Mouse (Mus musculus) cerebellum, postnatal 36 days (tissue): ENCODE data around the gene Myo7a.

Experiments
- DNase-seq, 2 experiments: peaks; one replicate each; pipeline ENCODE4 v3.0.0; 2021 to 2022; ENCODE audit warnings: mixed read lengths in 2 of 2

Gene Myo7a

DNA sequence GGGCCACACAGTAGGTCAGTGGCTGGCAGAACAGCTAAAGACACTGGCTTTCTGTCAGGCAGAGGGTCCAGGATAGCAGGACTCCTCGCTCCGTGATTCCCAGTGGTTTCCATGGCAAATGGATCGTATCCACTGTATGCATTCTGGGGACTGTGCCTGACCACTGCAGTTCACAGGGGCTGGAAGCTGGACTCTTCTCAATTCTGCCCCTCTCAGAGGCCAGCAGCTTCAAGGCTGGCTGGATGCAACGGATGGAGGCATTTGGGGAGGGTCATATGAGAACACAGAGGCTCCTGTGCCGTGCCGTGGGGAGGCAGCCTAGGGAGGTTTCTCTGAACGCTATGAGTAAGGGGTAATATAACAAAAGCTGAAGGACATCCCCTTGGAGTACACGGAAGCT, 22.9 kb upstream of the Myo7a start:
- no peak for DNase-seq

DNA sequence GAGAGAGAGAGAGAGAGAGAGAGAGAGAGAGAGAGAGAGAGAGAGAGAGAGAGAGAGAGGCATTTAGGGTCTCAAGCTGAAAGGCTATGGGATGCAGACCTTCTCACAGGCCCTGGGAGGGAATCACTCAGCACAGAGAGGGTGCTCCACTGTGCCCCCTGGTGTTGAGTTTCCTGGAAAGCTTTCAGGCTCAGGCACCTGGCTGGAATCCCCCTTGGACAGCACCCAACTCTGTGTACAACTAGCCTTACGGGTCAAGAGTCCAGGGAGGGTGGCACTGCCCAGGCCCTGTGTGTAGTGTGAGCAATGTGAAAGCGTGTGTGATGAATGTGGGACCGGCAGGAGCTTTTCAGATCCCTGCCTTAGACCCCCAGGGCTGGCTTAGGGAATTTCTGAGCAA, 21.9 kb upstream of the Myo7a start:
- no peak for DNase-seq

DNA sequence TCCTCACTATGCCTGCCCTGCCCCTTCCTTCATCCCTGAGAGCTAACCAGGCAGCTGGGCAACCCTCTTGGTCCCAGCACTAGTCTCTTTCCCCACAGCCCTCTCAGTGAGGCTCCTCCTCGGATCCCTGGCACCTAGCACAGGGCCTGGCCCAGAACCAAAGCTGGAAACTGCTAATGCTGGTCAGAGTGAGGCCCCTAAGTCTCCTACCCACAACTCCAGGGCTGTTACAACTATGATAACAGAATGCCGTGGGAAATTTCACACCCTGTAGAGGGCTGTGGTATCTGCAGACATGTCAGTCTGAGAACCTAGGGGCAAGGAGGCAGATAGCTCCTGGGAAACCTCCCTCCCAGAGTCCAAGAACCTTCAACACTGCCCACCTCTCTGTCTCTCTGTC, 21.3 kb upstream of the Myo7a start:
- DNase-seq = peak in 1 of 2 experiments; percentile 35

DNA sequence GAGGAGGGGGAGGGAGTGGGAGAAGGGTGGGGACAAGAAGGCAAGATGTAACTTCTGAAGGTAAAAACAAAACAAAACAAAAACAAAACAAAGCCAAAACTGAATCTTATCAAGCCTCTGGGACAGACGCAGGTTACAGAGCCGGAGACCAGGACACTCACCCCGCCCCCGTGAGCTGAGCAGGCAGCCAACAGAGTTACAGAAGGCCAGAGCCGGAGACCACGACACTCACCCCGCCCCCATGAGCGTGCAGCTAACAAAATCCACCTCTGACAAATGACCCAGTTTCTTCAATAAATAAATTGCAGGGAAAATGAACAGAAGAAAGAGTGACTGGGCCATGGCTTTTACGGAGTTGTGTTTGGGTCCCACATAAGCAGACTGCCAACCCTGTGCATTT, 19.9 kb upstream of the Myo7a start:
- no peak for DNase-seq

DNA sequence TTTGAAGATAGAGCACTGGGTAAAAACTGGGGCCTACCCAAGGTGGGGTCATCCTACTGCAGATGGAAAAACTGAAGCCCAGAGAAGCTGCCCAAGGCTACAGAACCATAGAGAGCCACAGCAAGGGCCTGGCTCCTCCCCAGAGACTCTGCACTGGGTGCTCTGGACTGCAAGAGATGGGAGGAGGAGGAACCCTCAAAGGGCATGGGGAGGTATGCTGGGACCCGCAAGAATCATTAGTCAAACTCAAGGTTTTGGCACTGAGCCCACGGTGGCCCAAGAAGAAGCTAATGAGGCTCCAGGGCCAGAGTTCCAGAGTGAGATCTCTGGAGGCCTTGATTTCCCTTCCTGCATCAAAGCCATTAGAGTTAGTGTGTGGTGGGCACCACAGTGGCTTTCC, 18.7 kb upstream of the Myo7a start:
- DNase-seq = no peak

DNA sequence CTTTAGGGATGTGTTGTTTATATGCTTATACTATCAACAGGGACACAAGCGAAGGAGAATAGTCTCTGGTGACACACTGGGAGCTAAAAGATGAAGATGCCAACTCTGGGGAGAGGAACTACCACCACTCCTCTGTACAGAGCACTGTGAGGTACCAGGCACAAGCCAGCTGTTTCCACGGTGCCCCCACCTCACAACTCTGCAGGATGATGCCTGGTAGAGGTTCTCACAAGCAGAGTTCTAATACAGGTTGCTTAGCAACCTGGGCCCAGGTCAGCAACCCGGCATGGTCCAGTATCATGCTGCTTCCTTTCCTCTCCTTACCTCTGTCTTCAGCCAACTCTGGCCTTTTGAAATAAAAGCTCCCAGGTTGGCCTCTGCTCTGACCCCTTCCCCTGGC, 18.3 kb upstream of the Myo7a start:
- no peak for DNase-seq

DNA sequence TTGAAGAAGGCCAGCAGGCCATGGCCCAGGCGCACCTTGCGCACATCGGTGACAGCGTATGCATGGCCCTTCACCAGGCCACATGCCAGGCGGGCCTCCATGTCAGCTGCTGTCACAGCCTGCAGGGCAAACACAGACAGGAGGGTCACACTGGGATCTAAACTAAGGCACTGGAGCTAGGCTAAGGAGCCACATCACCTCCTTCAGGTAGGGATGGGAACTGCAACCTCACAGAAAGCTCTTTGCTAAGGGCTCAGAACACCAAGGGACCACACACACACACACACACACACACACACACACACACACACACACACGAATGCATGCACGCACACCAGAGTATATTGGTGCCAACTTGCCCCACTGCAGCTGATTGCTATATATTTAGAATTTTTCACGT, 12.4 kb upstream of the Myo7a start:
- DNase-seq = no peak

DNA sequence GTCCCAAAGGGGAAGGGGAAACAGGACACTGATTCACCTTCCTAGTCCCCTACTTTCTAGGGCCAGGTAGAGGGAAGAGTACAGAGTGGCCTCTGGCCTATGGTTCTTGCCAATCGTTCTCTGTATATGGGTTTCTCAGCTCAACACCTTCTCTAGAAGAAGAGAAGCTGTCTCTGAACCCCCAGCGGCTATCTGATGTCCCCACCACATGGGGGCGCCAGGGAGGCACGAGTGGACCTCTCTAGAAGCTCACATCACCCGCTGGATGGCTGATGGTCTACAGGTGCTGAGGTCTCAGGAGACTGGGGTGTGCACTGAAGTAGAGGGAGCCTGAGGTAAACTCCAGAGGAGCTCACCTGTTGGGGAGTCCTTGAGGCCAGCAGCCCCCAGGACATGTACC, 6.1 kb upstream of the Myo7a start:
- peak in 1 of 2 experiments; percentile 40 for DNase-seq

DNA sequence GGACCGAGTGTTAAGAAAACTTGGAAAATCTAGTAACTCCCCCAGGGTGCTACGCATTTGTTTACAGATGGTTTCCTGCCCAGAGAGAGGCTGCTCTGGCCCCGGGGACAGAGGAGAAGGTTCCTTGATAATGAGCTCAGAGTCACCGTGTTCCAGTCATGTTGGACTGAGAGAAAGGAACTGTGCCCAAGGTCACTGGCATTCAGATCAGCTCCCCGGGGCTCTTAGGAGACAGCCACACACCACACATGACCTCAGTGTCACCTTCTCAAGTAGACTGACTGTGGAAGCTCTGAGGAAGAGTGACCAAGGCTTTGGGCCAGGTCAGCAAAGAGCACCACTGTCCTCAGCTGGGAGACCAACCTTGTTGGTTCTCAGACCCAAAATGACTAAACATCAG, 5.4 kb upstream of the Myo7a start:
- DNase-seq = no peak

DNA sequence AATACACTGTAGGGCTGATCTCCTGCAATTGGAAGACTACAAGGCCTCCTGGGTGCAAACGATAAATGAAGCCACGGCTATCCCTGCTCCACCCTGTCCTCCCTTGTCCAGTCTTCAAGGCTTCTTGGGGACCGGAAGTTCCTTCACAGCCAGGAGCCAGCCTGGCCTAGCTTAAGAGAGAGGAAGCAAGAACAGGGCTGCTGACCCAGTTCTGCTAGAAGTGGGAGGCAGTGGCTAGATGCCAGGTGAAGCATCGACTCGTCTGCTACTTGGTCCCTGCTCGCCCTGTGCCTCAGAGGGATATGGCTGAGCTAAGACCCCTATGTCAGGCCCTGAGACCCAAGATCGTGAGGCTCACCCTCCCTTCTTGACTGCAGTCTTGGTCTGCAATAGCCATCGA, 2.3 kb upstream of the Myo7a start:
- no peak for DNase-seq

DNA sequence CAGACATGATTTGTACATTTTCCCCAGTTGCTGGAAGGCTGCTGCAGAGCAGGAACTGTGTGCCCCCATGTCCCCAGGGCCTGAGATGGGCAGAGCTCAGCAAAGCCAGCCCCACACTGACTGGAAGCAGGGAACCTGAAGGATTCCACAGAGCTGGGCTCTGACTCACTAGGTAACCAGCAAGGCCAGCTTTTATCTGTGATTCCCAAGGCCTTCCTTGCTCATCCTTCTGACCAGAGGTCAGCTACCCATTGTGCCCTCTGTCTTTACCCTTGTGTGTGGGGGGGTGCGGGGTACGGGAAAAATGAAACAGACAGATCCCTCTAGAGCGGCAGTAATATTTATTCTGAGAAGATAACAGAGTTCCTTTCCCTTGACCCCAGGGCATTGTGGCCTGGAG, 1.9 kb upstream of the Myo7a start:
- no peak for DNase-seq

DNA sequence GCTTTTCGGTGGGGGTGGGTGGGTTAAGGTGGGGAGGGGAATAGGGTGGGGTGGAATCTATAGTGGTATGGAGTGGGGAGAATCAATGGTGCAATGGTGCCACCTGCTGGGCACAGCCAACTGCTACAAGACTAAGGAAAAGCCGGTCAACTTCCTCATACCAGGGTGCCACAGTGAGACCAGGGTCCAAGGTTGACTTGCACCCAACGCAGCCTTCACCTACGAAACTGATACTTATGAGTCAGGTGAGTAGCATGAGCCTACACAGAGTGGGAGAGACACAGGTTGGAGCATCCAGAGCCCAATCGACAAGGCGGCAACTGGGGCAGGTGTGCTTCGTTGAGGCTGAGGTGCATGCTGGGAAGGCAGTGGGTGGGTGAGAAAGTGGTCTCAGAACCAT, 1.0 kb upstream of the Myo7a start:
- DNase-seq = peak; percentile 83 to 85

DNA sequence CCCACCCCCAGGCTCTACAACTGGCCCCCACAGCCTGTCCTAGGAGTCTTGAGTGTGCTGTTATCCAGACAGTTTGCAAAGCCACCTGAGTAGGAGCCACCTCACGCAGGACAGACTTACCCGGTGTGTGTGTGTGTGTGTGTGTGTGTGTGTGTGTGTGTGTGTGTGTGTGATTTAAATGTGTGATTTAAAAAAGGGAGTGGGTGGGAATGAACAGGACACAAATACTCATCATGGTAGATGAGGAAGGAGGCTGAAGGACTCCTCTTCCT, 573 bp upstream of the Myo7a start:
- DNase-seq = no peak

DNA sequence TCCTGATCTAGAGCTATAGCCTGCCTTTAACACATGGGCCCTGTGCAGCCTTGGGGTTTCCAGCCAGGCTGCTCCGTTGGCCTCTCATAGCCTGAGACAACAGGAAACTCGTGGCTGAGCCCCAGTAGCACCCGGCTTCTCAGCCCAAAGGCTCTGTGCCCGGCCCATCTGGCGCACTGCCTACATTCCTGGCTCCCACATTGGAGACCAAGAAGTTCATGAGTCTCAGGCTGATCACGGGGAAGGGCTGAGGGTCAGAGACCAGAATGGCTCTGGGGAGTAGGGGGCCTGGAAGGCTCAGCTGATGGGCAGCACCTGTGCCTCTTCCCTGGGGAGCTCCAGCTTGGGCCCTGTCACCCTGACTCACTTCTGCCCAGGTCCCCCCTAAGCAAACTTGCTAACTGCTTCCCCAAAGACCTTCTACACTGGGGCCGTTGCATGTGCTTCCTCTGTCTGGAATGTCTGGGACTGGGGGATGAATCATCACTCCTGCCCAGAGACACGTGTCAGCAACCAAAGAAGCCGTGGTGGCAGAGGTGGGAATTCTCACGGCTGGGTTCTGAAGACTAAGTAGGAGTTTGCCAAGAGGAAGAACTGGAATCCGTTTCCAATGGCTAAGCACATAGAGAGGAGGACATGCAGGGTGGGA, 2.2 kb downstream of the Myo7a start:
- DNase-seq = peak; percentile 50 to 60

DNA sequence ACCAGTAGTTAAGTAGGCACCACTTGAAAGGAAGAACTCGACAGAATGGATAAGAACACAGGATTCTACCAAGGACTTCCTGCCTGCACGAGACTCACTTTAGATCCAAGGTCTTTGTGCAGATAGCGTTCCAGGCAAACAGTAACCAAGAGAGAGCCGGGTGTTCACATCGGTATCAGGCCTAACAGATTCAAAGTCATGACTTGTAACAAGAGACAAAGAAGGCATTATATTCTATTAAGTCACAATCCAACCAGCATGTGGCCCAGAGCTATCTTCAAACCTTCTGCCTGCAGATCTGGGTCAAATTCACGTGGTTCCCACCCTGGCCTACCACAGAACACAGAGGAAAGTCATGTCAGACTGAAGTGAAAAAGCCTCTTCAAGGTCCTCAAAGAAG, 4.7 kb downstream of the Myo7a start:
- no peak for DNase-seq

DNA sequence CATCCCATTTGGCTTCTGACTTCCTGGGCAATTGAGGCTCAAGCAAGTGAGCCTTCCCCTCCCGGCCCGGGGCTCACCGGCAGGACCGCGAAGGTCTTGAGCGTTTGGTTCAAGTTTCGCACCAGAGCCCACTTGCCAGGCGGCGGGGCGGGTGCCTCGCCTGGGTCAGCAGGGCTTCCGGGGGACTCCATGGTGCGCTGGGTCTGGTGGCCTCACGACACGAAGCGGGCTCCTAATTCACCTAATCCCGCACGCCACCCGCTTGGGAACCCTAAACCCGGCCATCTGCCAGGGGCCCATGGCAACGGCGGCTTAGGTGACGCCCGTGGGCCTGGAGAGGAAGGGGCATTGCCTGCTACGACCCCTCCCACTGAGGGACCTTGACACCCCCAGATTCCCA, 8.1 kb downstream of the Myo7a start:
- peak in 1 of 2 experiments; percentile 17 for DNase-seq

DNA sequence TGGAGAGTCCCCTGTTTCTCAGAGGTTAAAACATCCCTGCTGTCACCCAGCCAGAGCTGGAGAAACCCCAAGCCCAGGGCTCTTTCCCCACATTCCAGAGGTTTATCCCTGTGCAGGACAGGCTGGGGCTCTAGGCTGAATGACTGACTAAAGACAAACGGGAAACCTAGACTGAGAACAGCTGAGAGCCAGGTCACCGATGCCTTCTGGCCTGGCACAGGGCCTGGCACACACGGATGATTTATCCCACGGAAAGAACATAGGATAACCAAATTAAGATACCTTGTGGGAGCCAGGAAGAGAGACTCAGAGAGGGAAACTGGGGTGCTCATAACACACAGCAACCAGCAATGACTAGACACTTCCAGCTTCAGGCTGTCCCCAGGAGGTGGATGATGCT, 9.6 kb downstream of the Myo7a start:
- peak; percentile 48 to 61 for DNase-seq

DNA sequence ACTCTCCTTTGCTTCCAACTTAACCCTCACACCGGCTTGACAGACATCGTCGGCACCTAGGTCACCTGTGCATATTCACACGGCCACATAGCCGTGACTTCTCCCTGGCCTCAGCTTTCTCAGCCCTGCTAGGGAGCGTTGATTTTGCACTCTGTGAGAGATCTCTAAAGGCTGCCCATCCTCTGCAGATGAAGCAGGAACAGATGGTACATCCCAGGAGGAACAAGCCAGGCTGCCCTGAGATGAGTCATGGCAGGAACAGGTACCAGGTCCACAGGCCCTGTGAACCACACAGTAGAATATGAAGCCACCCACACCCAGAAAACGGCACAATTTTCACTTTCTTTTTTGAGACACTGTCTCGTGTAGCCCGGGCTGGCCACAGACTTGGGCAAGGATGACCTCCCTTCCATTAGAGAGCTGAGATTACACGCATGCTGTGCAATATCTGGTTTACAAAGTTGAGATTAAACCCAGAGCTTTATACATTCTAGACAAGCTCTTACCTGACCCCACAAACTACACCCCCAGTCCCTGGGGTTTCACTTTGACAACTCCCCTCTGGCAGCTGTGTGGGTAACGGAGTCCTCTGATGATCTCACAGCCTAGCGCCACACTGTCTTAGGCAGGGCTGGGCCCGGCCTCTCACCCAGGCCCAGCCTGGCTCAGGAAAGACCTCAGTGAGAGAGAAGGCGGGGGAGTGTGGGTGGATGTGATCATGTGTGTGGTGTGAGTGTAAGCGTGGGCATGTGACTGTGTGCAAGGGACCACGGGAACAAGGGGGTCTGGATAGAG, 10.5 kb downstream of the Myo7a start:
- DNase-seq = peak; percentile 67 to 73

DNA sequence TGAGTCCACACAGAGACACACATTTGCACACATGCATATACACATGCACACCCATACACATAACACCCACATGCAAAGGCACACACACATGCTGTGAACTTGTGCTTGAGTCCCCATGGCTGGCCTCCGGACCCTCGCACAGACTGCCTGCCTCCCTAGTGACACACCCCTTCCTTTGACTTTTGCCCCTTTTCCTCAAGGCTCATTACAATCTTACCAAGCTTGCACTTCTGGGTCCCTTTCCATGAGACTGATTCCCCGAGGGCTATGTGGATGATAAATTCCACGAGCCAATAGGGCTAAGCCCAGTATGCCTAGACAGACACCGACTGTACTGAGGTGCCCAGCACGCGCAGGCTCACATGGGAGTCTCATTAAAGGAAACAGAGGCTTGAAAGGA, 13.1 kb downstream of the Myo7a start:
- DNase-seq = no peak

DNA sequence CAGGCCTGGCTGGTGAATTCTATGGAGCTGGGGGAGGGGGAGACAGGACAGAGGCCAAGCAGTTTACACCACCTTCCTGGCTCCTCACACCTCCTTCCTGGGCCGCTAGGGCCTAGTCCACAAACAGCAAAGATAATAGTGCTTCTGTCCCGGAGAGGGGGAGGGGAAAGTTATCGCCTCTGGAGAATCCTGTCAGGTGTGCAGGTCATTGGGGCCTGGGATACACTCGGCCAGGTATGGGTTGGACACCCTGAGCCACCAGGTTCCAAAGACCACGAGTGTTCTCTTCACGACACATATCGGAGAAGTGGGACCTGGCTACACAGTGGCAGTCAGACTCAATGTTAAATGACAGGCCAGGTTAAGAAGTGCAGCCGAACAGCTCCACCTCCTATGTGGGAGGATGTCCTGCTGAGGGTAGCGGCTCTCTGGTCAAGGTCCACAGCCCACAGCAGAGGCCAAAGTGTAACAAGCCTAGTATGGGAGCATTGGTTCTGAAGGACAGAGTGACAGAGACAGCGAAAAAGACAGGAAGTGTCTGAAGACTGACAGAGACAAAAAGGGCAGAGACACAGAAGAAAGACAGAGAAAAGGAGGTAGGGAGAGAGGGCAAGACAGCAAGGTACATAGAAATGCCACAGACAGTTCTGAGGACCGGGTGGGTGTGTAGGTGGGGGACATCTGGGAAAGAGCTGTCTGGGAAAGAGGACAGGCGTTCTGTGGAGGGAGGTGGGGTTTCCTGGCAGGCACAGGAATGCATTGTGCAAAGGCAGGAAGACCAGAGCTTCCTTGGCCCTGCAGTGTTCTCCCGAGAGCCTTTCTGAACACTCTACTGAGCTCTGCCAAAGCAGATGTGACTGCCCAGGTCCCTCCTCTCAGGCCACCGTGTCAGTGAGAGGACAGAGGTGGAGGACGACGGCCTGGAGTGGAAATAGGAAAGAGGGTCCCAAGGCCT, 14.6 kb downstream of the Myo7a start:
- DNase-seq = no peak

DNA sequence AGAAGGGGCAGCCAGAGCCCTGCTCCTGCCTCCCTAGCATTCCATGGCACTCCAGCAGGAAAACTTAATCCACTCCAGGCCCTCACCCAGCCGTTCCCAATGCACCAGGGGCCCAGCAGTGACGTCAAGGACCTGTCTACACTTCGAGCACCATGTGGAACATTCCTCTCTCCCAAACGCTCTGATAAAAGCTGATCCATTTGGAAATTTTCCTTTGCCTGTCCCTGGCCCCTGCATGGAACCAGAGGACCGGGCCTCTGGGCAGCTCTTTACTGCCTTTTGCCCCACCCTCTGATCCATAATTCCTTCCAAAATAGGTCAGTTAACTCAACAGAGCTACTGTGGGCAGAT, 15.4 kb downstream of the Myo7a start:
- DNase-seq = no peak

DNA sequence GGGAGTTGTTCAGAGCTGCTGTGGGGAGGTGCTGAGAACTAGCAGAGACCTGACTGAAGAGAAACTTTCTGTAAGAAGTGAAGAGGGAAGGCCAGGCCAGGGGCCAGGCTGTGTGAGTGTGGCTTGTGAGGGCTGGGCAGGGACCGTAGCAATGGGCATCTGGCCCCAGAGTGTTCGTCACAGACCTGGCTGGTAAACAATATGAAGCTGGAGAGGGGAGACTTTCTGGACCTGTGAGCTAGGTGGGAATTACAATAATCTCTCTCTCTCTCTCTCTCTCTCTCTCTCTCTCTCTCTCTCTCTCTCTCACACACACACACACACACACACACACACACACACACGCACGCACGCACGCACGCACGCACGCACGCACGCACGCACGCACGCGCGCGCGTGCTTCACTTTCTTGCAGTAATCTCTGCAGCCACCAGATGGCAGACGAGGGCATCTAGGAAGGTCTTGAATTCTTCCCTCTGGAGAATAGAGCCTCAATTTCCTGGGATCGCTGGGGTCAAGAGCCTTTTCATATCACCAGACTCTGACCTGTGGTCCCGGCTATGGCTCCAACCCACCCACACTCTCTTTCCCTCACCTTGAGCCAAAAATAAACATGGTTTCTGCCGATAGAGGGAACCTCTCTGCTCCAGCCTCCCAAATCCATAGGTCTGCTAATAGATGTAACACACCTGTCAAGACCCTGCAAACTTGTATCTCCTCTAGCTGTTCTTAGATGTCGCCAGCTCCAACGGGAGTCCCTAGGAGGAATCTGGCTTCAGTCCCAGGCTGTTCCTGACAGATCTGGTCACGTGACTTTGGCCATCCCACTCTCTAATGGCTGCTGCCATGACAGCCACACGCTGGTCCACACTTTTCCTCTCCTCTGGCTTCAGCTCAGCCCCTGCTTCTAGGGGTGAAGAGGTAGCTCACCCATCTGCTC, 16.1 kb downstream of the Myo7a start:
- DNase-seq = peak; percentile 88 to 93

DNA sequence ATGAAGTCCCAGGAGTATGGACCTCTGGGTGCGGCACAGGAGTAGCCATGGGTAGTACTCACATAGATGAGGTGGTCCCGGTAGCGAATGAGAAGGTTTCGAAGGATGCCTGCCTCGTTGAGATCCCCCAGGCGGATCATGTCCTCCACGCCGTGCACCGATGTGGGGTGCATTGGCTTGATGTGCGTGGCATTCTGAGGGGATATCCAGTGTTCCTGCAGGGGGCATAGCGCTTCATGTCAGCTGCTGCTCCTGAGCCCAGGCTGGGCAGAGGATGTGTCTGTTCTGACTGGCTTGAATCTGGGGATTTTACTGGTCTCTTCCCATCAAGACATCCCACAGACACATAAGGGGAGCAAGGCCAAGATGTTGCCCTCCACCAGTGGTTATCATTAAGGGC, 16.8 kb downstream of the Myo7a start:
- DNase-seq = no peak
